Mouse (Mus musculus) kidney, adult 11 months (tissue): ENCODE results near the gene Obp2a.
A peak's percentile ranks its signal among the peaks of the same experiment; 100 is the strongest.
"Not testable (repeated sequence)": the region's sequence is repeated elsewhere in the genome, so short reads cannot be mapped to it uniquely, and the experiment has no call there.

Experiments used
- DNase-seq: peaks from one replicate; pipeline ENCODE4 v3.0.0; 2022

Gene Obp2a

DNA sequence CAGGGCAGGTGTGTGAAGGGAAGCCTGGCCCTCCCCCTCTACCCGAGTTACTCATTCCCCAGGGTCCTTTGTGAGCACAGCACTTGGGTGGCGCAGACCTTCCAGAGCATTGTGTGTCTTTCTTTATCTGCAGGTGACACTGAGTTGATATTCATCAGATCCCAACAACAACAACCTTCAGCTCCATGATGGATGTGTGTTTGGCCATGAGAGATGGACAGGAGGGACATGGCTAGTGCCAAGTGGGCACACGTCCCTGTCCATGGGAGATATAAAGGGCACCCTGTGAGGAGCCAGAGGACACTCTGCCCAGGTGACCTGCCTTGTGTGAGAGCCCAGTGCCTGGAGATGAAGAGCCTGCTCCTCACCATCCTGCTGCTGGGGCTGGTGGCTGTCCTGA is at the start of gene Obp2a:
TSS of gene Obp2a (plus strand) at position 301 of the 400 bp plus-strand sequence.
- not testable (repeated sequence) for DNase-seq

- no peak for DNase-seq
Observed at GRCm38 (mm10) chr2:25652902-25653301, 46.9 kb upstream of the Obp2a start, which contains the start of gene Lcn8. Lcn8 (plus strand) TSS chr2:25653120.

GRCm38 (mm10) chr2:25654502-25654901 is 45.3 kb upstream of the Obp2a start:
- no peak for DNase-seq

GRCm38 (mm10) chr2:25656691-25657090 is 43.2 kb upstream of the Obp2a start:
- no peak for DNase-seq

DNA sequence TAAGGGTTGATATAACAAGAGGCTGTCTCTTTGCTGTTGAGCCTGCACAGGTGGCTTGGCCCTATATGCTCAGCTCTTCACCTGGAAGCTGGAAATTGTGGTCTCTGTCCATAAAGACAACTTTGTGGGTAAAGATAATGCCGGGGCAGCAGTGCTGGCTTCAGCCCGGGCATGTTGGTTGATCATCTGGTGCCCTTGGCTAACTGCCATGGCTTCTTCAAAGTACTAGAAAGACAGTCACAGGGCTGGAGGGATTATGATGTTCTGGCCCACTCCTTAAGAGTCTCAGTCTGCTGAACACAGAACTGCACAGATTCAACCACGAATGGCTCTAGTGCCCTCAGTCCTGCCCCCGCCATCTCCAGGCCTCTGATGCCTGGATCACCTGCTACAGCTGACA is 42.6 kb upstream of the Obp2a start:
- no peak for DNase-seq

DNA sequence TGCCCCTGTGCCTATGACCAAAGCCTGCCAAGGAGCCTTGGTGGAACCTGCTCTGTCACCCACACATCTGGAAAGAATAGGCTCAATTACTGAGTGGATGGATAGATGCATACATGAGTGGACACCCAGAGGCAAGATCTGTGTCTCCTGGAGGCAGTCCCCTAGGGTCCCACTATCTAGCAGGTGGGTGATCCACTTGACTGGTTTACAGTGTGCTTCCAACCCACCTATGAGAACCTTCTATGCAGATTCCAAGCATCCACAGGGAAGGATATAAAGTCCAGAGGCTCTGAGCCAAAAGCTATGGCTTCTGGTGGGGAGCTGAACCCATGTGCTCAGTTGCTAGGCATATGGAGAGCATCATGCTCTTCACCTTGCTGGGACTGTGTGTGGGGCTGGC is 42.2 kb upstream of the Obp2a start, which contains the start of gene Lcn5:
TSS of gene Lcn5 (plus strand) at position 301 of the 400 bp plus-strand sequence.
- no peak for DNase-seq

- DNase-seq = no peak
Observed at GRCm38 (mm10) chr2:25660279-25660678, 39.6 kb upstream of the Obp2a start.

- DNase-seq = no peak
Observed at GRCm38 (mm10) chr2:25661245-25661970, 38.4 kb upstream of the Obp2a start.

- no peak for DNase-seq
Observed at GRCm38 (mm10) chr2:25663511-25663910, 36.3 kb upstream of the Obp2a start.

GRCm38 (mm10) chr2:25664125-25664524 is 35.7 kb upstream of the Obp2a start:
- DNase-seq = no peak

DNA sequence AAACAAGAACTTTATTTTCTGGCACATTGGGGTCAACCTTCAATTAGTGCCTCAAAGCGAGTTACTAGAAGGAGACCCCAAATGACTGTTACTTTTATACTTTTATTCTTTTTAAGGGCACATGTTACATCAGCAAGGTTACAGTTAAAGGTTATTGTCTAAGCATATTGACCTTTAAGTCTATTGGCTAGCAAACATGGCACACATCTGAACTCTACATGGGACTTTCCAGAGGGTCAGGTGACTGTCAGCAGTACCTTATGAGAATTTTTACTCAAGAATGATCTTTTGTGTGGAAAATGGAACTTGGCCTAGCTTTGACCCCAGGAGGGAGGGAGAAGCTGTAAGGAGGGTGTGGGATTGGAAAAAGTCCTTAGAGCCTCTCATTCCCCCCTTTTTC is 33.3 kb upstream of the Obp2a start:
- no peak for DNase-seq

- DNase-seq = no peak
Observed at GRCm38 (mm10) chr2:25676486-25676885, 23.4 kb upstream of the Obp2a start, which contains the start of gene Lcn6. Lcn6 (plus strand) TSS chr2:25676786.

- no peak for DNase-seq
Observed at GRCm38 (mm10) chr2:25679559-25679958, 20.3 kb upstream of the Obp2a start.

DNA sequence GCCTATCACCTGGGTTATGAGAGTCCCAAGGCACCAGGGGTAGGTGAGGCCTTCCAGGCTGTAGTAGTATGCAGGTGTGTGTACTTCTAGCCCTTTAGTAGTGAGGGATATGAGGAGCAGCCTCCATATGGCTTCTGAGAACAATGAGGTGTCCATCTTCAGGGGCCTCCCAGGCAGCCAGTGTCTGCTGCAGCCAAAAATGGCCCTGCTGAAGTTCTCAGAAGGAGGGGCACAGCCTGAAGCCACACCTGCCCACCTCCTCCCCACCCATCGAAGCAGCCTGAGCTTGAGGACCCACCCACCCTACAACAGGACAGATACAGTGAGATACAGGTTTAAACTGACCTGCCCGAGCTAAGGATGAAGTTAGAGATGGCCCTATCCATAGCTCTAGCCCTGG is 17.4 kb upstream of the Obp2a start, which contains the start of gene Lcn10:
TSS of gene Lcn10 (plus strand) at position 301 of the 400 bp plus-strand sequence.
- DNase-seq = no peak

DNA sequence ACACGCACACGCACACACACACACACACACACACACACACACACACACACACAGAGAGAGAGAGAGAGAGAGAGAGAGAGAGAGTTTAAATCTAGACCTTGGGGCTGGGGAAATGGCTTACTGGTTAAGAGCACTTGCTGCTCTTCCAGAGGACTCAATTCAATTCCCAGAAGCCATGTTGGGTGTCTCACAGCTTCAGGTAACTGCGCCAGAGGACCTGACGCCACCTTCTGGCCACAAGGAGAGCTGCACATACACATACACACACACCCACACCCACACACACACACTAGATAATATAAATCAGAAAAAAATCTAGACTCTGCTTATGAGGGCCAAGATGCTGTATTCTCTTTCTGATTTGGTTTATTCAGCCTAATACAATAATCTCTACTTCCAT is 12.9 kb upstream of the Obp2a start:
- no peak for DNase-seq

DNA sequence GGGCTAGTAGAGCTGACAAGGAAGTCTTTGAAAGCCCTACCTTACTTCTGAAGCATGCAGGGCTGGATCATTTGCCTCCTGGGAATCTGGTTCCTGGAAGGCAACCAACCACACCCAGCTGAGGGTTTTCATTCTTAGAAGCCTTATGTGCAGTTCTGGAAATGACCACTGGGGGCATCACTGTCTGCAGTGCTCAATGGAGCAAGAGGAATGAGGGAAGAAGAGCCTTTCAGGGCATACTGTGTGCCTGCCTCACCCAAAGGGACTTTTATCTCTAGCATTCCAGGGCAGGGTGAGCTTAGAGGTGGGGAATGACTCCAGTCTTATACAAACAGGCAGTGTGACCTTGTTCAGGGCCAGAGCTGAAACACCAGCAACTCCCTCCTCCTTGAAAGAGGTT is 5.2 kb upstream of the Obp2a start:
- DNase-seq = peak; percentile 9

- no peak for DNase-seq
Observed at GRCm38 (mm10) chr2:25696951-25697350, 2.9 kb upstream of the Obp2a start.

DNA sequence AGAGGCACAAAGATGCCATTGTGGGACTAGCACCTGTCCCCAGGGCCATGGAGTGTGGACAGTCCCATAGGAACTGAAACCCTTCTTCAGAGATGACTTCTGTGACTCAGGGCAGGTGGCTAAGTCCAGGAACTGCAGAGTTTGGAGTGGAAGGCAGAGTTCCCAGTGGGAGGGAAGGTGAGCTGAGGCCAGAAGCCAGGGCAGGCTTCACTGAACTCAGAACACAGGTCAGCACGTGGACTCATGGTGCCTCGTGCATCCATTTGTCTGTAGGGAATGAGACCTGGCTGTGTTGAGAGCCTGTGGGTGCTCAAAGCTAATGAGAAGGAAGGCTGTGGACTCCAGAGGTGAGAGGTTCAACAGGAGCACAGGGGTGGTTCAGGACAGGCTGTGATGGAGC is 1.1 kb upstream of the Obp2a start:
- DNase-seq = peak; percentile 18

DNA sequence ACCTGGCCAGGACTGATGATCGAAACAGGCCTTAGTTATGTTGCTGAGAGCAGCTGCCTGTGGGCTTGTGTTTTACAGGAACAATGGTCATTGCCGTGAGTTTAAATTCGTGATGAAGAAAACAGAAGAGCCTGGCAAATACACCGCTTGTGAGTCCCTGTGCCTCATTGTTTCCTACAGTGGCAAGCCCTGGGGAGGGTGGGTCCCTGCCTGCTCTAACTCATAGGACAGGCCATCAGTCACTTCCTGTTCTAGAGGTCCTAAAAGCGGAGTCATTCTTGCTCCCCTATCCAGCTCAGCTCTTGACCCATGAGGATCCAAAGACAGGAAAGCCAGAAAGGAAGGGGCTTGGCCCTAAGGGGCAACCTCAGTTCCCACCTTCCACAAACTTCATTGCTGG is 1.2 kb downstream of the Obp2a start:
- DNase-seq = no peak

DNA sequence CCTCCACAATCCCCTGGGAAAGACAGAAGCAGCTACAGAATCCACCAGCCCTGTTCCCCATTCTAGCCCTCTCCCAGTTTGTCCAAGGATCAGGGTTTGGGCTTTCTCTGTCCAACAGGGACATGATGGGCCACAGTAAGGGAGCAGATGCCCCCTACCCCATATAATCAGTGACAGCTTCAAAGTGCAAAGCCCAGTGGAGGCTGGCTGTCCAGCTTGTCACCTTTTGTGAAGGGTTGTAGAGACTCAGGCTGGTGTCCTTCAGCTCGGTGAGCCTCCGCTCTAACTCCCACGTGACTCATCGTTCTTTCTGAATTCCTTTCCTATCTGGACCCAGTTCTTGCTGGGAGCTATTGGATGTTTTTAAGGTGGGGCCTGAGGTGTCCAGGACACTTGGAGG is 3.9 kb downstream of the Obp2a start:
- no peak for DNase-seq

DNA sequence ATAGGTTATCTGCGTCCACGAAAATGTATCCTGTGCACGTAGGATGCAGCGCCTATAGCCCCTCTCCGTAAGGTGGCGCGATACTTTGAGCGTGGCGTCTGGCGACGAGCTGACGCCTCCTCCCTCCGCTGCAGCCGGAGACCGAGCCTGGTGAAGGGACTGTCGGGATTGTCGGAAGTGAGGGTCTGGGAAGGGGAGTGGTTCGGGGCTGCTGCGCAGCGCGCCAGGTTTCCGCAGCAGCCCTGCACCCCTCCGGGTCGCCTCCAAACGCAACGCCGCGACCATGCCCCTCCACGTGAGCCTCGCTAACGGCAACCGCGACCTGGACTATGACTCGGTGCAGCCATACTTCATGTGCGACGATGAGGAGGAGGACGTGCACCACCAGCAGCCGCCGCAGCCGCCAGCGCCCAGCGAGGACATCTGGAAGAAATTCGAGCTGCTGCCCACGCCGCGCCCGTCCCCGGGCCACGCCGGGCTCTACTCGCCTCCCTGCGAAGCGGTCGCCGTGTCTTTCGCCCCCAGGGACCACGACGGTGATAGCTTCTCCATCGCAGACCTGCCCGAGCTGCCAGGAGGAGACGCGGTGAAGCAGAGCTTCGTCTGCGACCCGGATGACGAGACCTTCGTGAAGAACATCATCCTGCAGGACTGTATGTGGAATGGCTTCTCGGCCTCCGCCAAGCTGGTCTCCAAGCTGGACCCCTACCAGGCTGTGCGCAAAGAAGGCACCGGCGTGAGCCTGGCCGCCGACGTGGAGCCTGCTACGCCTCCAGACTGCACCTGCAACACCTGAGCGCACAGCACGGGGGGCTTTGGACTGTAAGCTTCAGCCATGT is 7.0 kb downstream of the Obp2a start, which contains the start of gene Bmyc:
TSS of gene Bmyc (plus strand) at position 97 of the 839 bp plus-strand sequence.
- DNase-seq = peak; percentile 61

- peak; percentile 17 for DNase-seq
Observed at GRCm38 (mm10) chr2:25708121-25708520, 8.3 kb downstream of the Obp2a start.

- not testable (repeated sequence) for DNase-seq
Observed at GRCm38 (mm10) chr2:25709056-25709455, 9.2 kb downstream of the Obp2a start.

DNA sequence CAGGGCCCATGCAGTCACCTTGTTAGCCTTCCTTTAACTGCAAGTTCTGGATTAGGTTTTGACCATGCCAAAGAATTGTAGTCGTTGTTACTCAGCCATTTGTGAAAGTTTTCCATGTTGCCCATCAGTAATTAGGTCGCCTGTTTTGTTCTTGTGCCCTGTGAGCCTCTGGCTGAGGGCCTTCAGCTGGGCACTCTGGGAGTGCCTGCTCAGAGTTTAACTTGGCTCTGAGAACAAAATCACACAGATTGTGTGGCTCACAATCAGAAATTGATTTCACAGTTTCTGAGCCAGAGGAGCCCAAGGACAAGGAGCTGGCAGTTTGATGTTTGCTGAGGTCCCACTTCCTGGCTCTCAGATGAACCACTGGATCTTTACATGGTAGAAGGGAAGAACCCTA is 9.9 kb downstream of the Obp2a start:
- not testable (repeated sequence) for DNase-seq
